Mouse (Mus musculus): ENCODE measurements around the gene Fnip1. TPM values are rescaled to one million over a fixed set of nuclear protein-coding genes. Genes with fewer than 3 reads are reported as not detected.
A peak's percentile ranks its signal among the peaks of the same experiment; 100 is the strongest.
"Not testable (repeated sequence)": the region's sequence is repeated elsewhere in the genome, so short reads cannot be mapped to it uniquely, and the experiment has no call there.

The Fnip1 gene
- polyA plus RNA-seq, 1 experiment from 2014 or later, result 12.9 TPM

DNA sequence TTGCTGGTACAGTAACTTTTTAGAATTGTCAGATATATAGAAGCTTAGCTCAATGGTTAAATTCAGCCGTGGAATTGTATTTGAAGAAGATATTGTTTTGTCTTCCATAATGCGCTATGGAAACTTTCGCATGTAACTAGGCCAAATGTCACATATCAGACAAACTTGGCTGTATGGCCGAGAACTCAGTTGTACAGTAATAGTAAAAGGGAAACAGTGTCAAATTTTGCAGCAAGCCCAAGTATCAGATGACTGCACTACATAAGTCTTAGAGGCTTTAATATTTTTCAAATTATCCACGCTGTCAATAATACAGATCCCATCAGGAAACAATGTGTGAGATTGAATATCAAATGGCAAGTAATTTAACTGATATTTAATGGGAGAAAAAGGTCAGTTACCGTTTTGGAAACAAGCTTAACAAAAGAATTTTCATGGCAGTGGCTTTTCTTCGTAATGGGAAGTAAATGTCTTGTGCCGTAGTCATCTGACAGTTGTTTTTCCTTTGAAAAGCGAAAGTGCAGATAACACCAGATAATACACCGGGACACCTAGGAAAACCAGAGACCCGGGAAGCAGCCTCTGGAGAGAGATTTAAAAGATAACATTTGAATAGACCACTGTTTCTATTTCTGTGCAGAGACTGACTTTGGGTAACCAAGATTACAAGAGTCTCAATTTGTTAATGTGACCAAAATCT lies 1.1 kb downstream of the Fnip1 start:
- Histone ChIP-seq H3K27me3 (ENCODE audit: control insufficient read depth, insufficient read depth, low read length) (no peaks in the 10 kb centered on the region), H3K36me3 (ENCODE audit: control insufficient read depth, insufficient read depth, low read length) (no peaks in the 10 kb centered on the region), H3K9ac (ENCODE audit: low read length) (peak overlapping the region; percentile 86), H3K9me3 (ENCODE audit: control insufficient read depth, low read length) (no peaks in the 10 kb centered on the region), H3K4me3 (ENCODE audit: low read depth, low read length) (peak overlapping the region; percentile 89), H3K27ac (ENCODE audit: low read depth, low read length) (no peak overlapping the region), H3K4me2 (ENCODE audit: low read depth) (peak overlapping the region; percentile 70), H3K4me1 (ENCODE audit: control insufficient read depth, insufficient read depth, low read length) (peaks cover 11% of the 10 kb centered on the region)
- no peak for ATAC-seq (ENCODE audit: insufficient read depth, low FRiP score, low TSS enrichment)
- no peak for DNase-seq (ENCODE audit: low spot score)
- 56% methylated on average over 11 of the region's 11 CpGs for WGBS

DNA sequence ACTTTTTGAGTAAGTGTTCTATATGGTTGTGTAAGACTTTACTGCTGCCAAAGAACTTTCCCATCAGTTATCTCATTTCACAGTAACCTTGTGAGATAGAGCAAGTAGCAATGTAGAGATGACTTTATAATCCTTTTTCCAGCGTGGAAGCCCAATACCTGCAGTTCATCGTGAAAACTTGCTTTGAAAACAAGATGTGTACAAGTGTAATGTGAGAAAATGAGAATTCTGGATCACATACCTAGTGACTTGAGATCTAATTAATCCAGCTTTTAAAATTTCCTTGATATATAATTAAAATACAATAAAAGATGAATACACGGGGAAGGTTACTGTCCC lies 1.7 kb downstream of the Fnip1 start:
- H3K4me2 ChIP-seq (ENCODE audit: low read depth), result peak overlapping the region; percentile 70
- ATAC-seq (ENCODE audit: insufficient read depth, low FRiP score, low TSS enrichment), result no peak
- peaks cover 11% of the 10 kb centered on the region for H3K4me1 ChIP-seq (ENCODE audit: control insufficient read depth, insufficient read depth, low read length)

DNA sequence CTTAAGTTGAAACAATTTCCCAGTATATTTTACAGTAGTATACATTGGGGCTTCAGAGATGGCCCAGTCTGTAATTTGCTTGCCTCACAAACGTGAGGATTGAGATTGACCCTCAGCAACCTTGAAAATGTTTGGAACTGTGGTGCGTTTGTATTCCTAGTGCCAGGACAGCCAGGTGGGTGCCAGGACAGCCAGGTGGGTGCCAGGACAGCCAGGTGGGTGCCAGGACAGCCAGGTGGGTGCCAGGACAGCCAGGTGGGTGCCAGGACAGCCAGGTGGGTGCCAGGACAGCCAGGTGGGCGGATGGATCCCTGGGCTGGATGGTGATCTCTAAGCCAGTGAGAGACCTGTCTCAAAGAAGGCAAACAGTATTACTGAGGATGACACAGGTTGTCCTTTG lies 12.8 kb downstream of the Fnip1 start:
- H3K9me3 ChIP-seq (ENCODE audit: control insufficient read depth, low read length); ATAC-seq (ENCODE audit: insufficient read depth, low FRiP score, low TSS enrichment); H3K4me3 ChIP-seq (ENCODE audit: low read depth, low read length); H3K36me3 ChIP-seq (ENCODE audit: control insufficient read depth, insufficient read depth, low read length); H3K27ac ChIP-seq (ENCODE audit: low read depth, low read length); DNase-seq (ENCODE audit: low spot score); H3K27me3 ChIP-seq (ENCODE audit: control insufficient read depth, insufficient read depth, low read length); H3K4me1 ChIP-seq (ENCODE audit: control insufficient read depth, insufficient read depth, low read length); H3K4me2 ChIP-seq (ENCODE audit: low read depth); H3K9ac ChIP-seq (ENCODE audit: low read length): not testable (repeated sequence)
- WGBS, result 90% methylated on average over 3 of the region's 3 CpGs

More for the DNA sequence above, 1.7 kb downstream of the Fnip1 start:
- DNase-seq (ENCODE audit: low spot score), result no peak
- Histone ChIP-seq H3K27me3 (ENCODE audit: control insufficient read depth, insufficient read depth, low read length) (no peaks in the 10 kb centered on the region), H3K27ac (ENCODE audit: low read depth, low read length) (no peak overlapping the region), H3K4me3 (ENCODE audit: low read depth, low read length) (no peak overlapping the region), H3K9ac (ENCODE audit: low read length) (no peak overlapping the region), H3K9me3 (ENCODE audit: control insufficient read depth, low read length) (no peaks in the 10 kb centered on the region), H3K36me3 (ENCODE audit: control insufficient read depth, insufficient read depth, low read length) (no peaks in the 10 kb centered on the region)
- WGBS, result 79% methylated on average over 3 of the region's 3 CpGs

DNA sequence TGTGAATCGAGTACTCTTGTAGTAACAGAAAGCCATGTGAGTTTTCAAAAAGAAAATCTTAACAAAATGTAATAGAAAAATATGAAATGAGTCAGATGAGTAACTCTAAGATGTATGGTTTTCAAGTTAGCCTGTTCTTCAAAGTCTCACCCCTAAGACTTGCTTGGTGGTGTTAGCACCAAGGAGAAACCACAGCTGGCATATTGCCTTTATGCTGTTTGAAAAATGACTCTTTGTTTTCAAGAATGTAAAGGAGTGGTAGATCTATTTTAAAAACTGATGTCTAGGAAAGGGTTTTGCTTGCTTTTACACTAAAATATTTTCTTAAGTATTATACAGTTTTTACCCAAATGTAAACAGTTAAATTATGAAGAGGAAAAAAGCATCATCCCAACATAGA lies 16.5 kb downstream of the Fnip1 start:
- 89% methylated on average over 1 of the region's 1 CpGs for WGBS
- no peaks in the 10 kb centered on the region for H3K36me3 ChIP-seq (ENCODE audit: control insufficient read depth, insufficient read depth, low read length)

DNA sequence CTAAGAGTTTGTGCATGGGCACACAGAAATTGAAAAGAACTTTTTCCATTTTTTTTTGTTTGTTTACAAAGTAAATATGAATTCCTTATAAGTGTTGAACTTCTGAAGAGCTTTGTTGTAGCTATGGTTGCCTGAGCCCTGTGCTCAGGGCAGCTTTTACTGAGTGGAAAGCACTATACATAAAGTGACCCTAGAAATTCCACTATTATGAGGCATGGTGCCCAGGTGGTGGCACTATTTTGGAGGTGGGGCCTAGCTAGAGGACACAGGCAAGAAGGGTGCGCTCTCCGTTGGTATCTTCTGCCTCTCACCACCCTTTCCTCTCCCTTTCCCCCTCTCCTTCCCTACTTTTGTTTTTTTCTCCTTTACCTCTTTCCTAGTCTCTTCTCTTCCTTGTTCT lies 18.9 kb downstream of the Fnip1 start:
- Histone ChIP-seq H3K4me1 (ENCODE audit: control insufficient read depth, insufficient read depth, low read length) (no peaks in the 10 kb centered on the region), H3K9ac (ENCODE audit: low read length) (no peak overlapping the region), H3K27me3 (ENCODE audit: control insufficient read depth, insufficient read depth, low read length) (no peaks in the 10 kb centered on the region), H3K36me3 (ENCODE audit: control insufficient read depth, insufficient read depth, low read length) (no peaks in the 10 kb centered on the region), H3K9me3 (ENCODE audit: control insufficient read depth, low read length) (no peaks in the 10 kb centered on the region), H3K4me3 (ENCODE audit: low read depth, low read length) (no peak overlapping the region), H3K27ac (ENCODE audit: low read depth, low read length) (no peak overlapping the region), H3K4me2 (ENCODE audit: low read depth) (no peak overlapping the region)
- ATAC-seq (ENCODE audit: insufficient read depth, low FRiP score, low TSS enrichment), result no peak
- no peak for DNase-seq (ENCODE audit: low spot score)
- WGBS, result 74% methylated on average over 2 of the region's 2 CpGs

More for the DNA sequence above, 16.5 kb downstream of the Fnip1 start:
- DNase-seq (ENCODE audit: low spot score) (no peak), ATAC-seq (ENCODE audit: insufficient read depth, low FRiP score, low TSS enrichment) (no peak)
- H3K9me3 ChIP-seq (ENCODE audit: control insufficient read depth, low read length), result no peaks in the 10 kb centered on the region
- H3K4me2 ChIP-seq (ENCODE audit: low read depth), result no peak overlapping the region
- H3K4me3 ChIP-seq (ENCODE audit: low read depth, low read length), result no peak overlapping the region
- no peaks in the 10 kb centered on the region for H3K27me3 ChIP-seq (ENCODE audit: control insufficient read depth, insufficient read depth, low read length)
- H3K9ac ChIP-seq (ENCODE audit: low read length), result no peak overlapping the region
- no peak overlapping the region for H3K27ac ChIP-seq (ENCODE audit: low read depth, low read length)
- H3K4me1 ChIP-seq (ENCODE audit: control insufficient read depth, insufficient read depth, low read length), result no peaks in the 10 kb centered on the region

DNA sequence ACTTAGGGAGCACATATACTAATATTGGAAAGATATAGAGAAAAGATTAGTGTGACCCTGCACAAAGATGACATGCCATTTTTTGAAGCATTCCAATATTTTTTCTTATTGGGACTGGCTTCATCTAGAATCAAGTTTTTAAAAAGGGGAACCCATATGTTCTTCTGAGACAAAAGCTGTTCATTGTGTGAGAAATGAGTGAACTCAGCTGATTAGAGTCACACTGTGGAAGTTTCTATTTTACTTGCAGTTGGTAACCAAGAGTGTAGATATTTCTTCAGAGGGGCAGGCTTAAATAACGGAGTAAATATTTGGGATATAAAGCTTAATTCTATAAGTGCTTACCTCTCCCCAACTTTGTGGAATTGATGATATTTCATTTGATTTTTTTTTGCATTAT lies 20.2 kb downstream of the Fnip1 start:
- Histone ChIP-seq H3K27me3 (ENCODE audit: control insufficient read depth, insufficient read depth, low read length) (no peaks in the 10 kb centered on the region), H3K27ac (ENCODE audit: low read depth, low read length) (no peak overlapping the region), H3K36me3 (ENCODE audit: control insufficient read depth, insufficient read depth, low read length) (no peaks in the 10 kb centered on the region), H3K9me3 (ENCODE audit: control insufficient read depth, low read length) (no peaks in the 10 kb centered on the region), H3K4me3 (ENCODE audit: low read depth, low read length) (no peak overlapping the region), H3K9ac (ENCODE audit: low read length) (no peak overlapping the region), H3K4me1 (ENCODE audit: control insufficient read depth, insufficient read depth, low read length) (no peaks in the 10 kb centered on the region), H3K4me2 (ENCODE audit: low read depth) (no peak overlapping the region)
- DNase-seq (ENCODE audit: low spot score) (no peak), ATAC-seq (ENCODE audit: insufficient read depth, low FRiP score, low TSS enrichment) (no peak)
- WGBS, result 96% methylated on average over 1 of the region's 1 CpGs

DNA sequence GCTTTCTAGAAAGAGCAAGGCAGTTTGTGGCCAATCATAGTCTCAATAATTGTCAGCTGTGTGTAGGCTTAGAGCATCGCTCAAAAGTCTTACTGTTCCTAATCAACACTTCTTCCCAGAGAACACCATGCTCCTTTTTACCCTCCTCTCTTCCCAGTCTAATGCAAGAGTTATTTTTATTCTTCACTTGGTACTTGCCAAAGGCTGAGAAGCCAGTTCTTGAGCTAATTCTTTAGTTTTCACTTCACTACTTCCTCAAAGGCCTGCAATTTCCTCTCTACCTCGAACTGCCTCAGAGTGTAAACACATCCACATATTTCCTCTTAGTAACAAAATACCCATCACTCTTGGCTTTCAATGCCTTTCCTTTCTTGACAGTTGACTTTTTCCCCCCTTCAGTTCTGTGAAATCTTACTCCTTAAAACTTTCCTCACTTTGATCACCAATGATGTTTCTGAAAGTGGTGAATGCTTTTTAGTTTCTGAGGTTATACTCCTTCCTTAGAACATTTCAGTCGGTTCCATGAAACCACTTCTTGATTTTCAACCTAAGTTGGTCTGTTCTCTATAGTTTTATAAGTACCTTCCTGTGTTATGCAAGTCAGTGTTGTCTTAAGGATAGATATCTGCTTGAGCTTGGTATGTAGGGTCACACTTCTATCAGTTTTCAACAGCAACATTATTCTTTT lies 26.7 kb downstream of the Fnip1 start:
- H3K4me1 ChIP-seq (ENCODE audit: control insufficient read depth, insufficient read depth, low read length), result no peaks in the 10 kb centered on the region
- H3K27me3 ChIP-seq (ENCODE audit: control insufficient read depth, insufficient read depth, low read length), result no peaks in the 10 kb centered on the region
- no peak for ATAC-seq (ENCODE audit: insufficient read depth, low FRiP score, low TSS enrichment)
- no peak overlapping the region for H3K9ac ChIP-seq (ENCODE audit: low read length)
- H3K27ac ChIP-seq (ENCODE audit: low read depth, low read length), result no peak overlapping the region
- H3K4me2 ChIP-seq (ENCODE audit: low read depth), result no peak overlapping the region
- H3K9me3 ChIP-seq (ENCODE audit: control insufficient read depth, low read length), result no peaks in the 10 kb centered on the region
- H3K36me3 ChIP-seq (ENCODE audit: control insufficient read depth, insufficient read depth, low read length), result no peaks in the 10 kb centered on the region
- DNase-seq (ENCODE audit: low spot score), result no peak
- no peak overlapping the region for H3K4me3 ChIP-seq (ENCODE audit: low read depth, low read length)
- WGBS, result 71% methylated on average over 3 of the region's 3 CpGs

DNA sequence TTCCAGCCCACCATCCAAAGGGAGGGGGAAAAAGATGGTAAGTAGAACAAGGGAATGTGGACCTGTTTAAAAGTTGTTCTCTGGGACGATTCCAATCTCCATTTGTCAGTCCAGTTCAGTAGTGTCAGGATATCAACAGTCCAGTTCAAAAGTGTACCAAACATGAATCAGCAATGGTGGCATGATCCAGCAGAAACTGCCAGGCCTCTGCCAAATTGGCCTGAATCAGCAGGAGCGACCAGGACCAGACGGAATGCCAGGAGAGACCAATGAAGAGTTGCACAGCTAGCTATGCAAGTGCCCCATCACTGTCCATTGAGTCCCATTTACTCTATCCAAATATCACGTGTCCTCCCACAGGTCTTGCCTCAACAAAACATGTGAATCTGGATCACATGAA lies 34.2 kb downstream of the Fnip1 start:
- WGBS, result 96% methylated on average over 4 of the region's 4 CpGs
- Histone ChIP-seq H3K4me2 (ENCODE audit: low read depth) (no peak overlapping the region), H3K4me3 (ENCODE audit: low read depth, low read length) (no peak overlapping the region), H3K9me3 (ENCODE audit: control insufficient read depth, low read length) (no peaks in the 10 kb centered on the region), H3K27ac (ENCODE audit: low read depth, low read length) (no peak overlapping the region), H3K27me3 (ENCODE audit: control insufficient read depth, insufficient read depth, low read length) (no peaks in the 10 kb centered on the region), H3K36me3 (ENCODE audit: control insufficient read depth, insufficient read depth, low read length) (no peaks in the 10 kb centered on the region), H3K9ac (ENCODE audit: low read length) (no peak overlapping the region), H3K4me1 (ENCODE audit: control insufficient read depth, insufficient read depth, low read length) (no peaks in the 10 kb centered on the region)
- DNase-seq (ENCODE audit: low spot score) (no peak), ATAC-seq (ENCODE audit: insufficient read depth, low FRiP score, low TSS enrichment) (no peak)

DNA sequence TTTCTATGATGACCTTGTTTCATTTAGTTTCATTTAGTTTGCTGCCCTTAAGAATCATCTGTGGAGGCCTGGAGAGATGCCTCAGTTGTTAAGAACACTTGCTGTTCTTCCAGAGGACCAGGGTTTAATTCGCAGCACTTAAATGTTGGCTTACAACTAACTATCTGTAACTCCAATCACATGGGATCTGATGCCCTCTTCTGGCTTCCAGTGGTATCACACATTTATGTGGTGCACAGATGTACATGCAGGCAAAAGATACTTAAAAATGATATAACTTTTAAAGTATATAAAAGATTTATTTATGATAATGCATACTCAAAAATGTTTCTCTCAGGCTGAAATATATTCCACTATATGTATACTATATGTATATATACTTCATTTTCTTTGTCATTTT lies 40.4 kb downstream of the Fnip1 start:
- WGBS, result 90% methylated on average over 1 of the region's 1 CpGs
- Histone ChIP-seq H3K4me3 (ENCODE audit: low read depth, low read length) (no peak overlapping the region), H3K36me3 (ENCODE audit: control insufficient read depth, insufficient read depth, low read length) (no peaks in the 10 kb centered on the region), H3K4me2 (ENCODE audit: low read depth) (no peak overlapping the region), H3K27ac (ENCODE audit: low read depth, low read length) (no peak overlapping the region), H3K9ac (ENCODE audit: low read length) (no peak overlapping the region), H3K4me1 (ENCODE audit: control insufficient read depth, insufficient read depth, low read length) (no peaks in the 10 kb centered on the region), H3K27me3 (ENCODE audit: control insufficient read depth, insufficient read depth, low read length) (no peaks in the 10 kb centered on the region), H3K9me3 (ENCODE audit: control insufficient read depth, low read length) (no peaks in the 10 kb centered on the region)
- DNase-seq (ENCODE audit: low spot score), result no peak
- no peak for ATAC-seq (ENCODE audit: insufficient read depth, low FRiP score, low TSS enrichment)
